12 mouse cellular contexts compared by ENCODE assay signal in genomic region chr14:74820180-74820813, GRCm38 (mm10).
DNase-seq lines count a peak whose midpoint lies in the region; ATAC-seq and TF ChIP-seq lines count a peak whose summit lies in the region.
"Had no signal": no experiment of that assay in that cellular context is flagged by ENCODE, and none has a peak within 500 bp of the region (broad histone marks: within the 10 kb centered on the region; RNA-seq: fewer than 3 reads in every experiment).

No protein-coding gene starts in this region.

- peaks cover 16% of the 10 kb centered on the region for H3K4me1 ChIP-seq in heart, embryonic 10.5 days
- peaks cover 2 to 7% of the 10 kb centered on the region in 2 experiments; a peak in 3 of 4 replicates for H3K4me1 ChIP-seq in liver, embryonic 14.5 days (replicated peaks; ENCODE audit: control insufficient read depth in 2 of 2, insufficient read depth in 2 of 2, low read length in 1 of 2)
- no peaks in the 10 kb centered on the region; the same call in 1 of the 2 replicates for H3K4me1 ChIP-seq in stomach, postnatal 0 days (replicated peaks; ENCODE audit: control insufficient read depth, insufficient read depth)
- H3K4me1 ChIP-seq in forebrain, embryonic 12.5 days: peaks cover 13% of the 10 kb centered on the region

- 45% methylated on average over 11 of the region's 11 CpGs for WGBS in heart, embryonic 10.5 days
- 40% methylated on average over 11 of the region's 11 CpGs for WGBS in liver, embryonic 14.5 days (ENCODE audit: insufficient replicate concordance)
- 57% methylated on average over 11 of the region's 11 CpGs for WGBS in stomach, postnatal 0 days
- 92% methylated on average over 11 of the region's 11 CpGs for WGBS in forebrain, embryonic 12.5 days

- ATAC-seq in liver, embryonic 14.5 days (ENCODE audit: insufficient read depth): peak; percentile 79
- ATAC-seq in stomach, postnatal 0 days (ENCODE audit: low FRiP score, low TSS enrichment): peak; percentile 38; the same call in 1 of the 2 replicates
- no peak for ATAC-seq in forebrain, embryonic 12.5 days (ENCODE audit: low FRiP score)
- ATAC-seq: forebrain, embryonic 13.5 days had no signal

- no peak overlapping the region for H3K4me3 ChIP-seq in heart, embryonic 10.5 days
- H3K4me3 ChIP-seq in liver, embryonic 14.5 days (ENCODE audit: insufficient read depth in 1 of 2, low read depth in 2 of 2, low read length in 2 of 2): no peak overlapping the region
- no peak overlapping the region for H3K4me3 ChIP-seq in stomach, postnatal 0 days (ENCODE audit: low read depth, low read length)
- H3K4me3 ChIP-seq in forebrain, embryonic 12.5 days (replicated peaks): no peak overlapping the region
- H3K4me3 ChIP-seq: forebrain, embryonic 13.5 days; midbrain, embryonic 12.5 days had no signal

- H3K9me3 ChIP-seq in heart, embryonic 10.5 days: no peaks in the 10 kb centered on the region
- H3K9me3 ChIP-seq in liver, embryonic 14.5 days (ENCODE audit: control insufficient read depth, low read length): no peaks in the 10 kb centered on the region
- H3K9me3 ChIP-seq in stomach, postnatal 0 days (ENCODE audit: control insufficient read depth, low read length): no peaks in the 10 kb centered on the region
- no peaks in the 10 kb centered on the region for H3K9me3 ChIP-seq in forebrain, embryonic 12.5 days
- H3K9me3 ChIP-seq: forebrain, embryonic 13.5 days; midbrain, embryonic 12.5 days had no signal

- no peak for TF ChIP-seq EP300 in liver, embryonic 14.5 days (IDR thresholded peaks at IDR 0.05; ENCODE audit: low read depth)
- TF ChIP-seq EP300 in stomach, postnatal 0 days (optimal IDR thresholded peaks at IDR 0.05): no peak

- H3K36me3 ChIP-seq in heart, embryonic 10.5 days: peaks cover 19% of the 10 kb centered on the region; the same call in 1 of the 2 replicates
- H3K36me3 ChIP-seq in liver, embryonic 14.5 days (replicated peaks; ENCODE audit: control insufficient read depth, insufficient read depth, low read depth): no peaks in the 10 kb centered on the region
- H3K36me3 ChIP-seq in stomach, postnatal 0 days (ENCODE audit: control insufficient read depth, insufficient read depth, low read length): peaks cover 7% of the 10 kb centered on the region; the same call in 1 of the 2 replicates
- no peaks in the 10 kb centered on the region for H3K36me3 ChIP-seq in forebrain, embryonic 12.5 days (replicated peaks)
- H3K36me3 ChIP-seq: midbrain, embryonic 12.5 days had no signal

- peak overlapping the region; percentile 64; the same call in 1 of the 2 replicates for H3K27ac ChIP-seq in heart, embryonic 10.5 days
- H3K27ac ChIP-seq in liver, embryonic 14.5 days: no peak overlapping the region
- H3K27ac ChIP-seq in stomach, postnatal 0 days (replicated peaks): no peak overlapping the region; the same call in 1 of the 2 replicates
- H3K27ac ChIP-seq in forebrain, embryonic 12.5 days: no peak overlapping the region
- H3K27ac ChIP-seq: forebrain, embryonic 13.5 days; kidney, postnatal 0 days; midbrain, embryonic 12.5 days had no signal

- peak; percentile 24 for DNase-seq in retina, postnatal 1 day
- DNase-seq in retina, embryonic 14.5 days (ENCODE audit: low spot score): no peak
- no peak for DNase-seq in heart, embryonic 10.5 days (ENCODE audit: low spot score)
- peak; percentile 32 to 44 (median 36) for DNase-seq in liver, embryonic 14.5 days (ENCODE audit: low read depth in 3 of 3, low spot score in 3 of 3)
- no peak for DNase-seq in stomach, postnatal 0 days (ENCODE audit: low spot score)
- no peak for DNase-seq in thymus, postnatal 25 days
- DNase-seq in frontal cortex, adult 2 months (ENCODE audit: extremely low spot score in 1 of 2, low spot score in 1 of 2): no peak
- DNase-seq: right cerebral cortex, postnatal 4 days had no signal

- H3K9ac ChIP-seq in liver, embryonic 14.5 days (replicated peaks): no peak overlapping the region; the same call in 1 of the 2 replicates
- no peak overlapping the region for H3K9ac ChIP-seq in stomach, postnatal 0 days (ENCODE audit: low read length)
- no peak overlapping the region for H3K9ac ChIP-seq in forebrain, embryonic 12.5 days
- H3K9ac ChIP-seq: forebrain, embryonic 13.5 days; midbrain, embryonic 12.5 days had no signal

- no peak for TF ChIP-seq CTCF in liver, embryonic 14.5 days (IDR thresholded peaks at IDR 0.05; ENCODE audit: low read depth)
- TF ChIP-seq CTCF in stomach, postnatal 0 days (IDR thresholded peaks at IDR 0.05; ENCODE audit: low read depth): no peak

- H3K4me2 ChIP-seq in liver, embryonic 14.5 days (ENCODE audit: low read depth): peak overlapping the region; percentile 18; the same call in 1 of the 2 replicates
- no peak overlapping the region for H3K4me2 ChIP-seq in stomach, postnatal 0 days (replicated peaks; ENCODE audit: low read depth)
- H3K4me2 ChIP-seq in forebrain, embryonic 12.5 days: no peak overlapping the region
- H3K4me2 ChIP-seq: forebrain, embryonic 13.5 days; midbrain, embryonic 12.5 days had no signal

- no peaks in the 10 kb centered on the region for H3K27me3 ChIP-seq in heart, embryonic 10.5 days (ENCODE audit: insufficient read depth, poor library complexity, severe bottlenecking)
- no peaks in the 10 kb centered on the region for H3K27me3 ChIP-seq in liver, embryonic 14.5 days (ENCODE audit: control insufficient read depth, insufficient read depth, low read length)
- H3K27me3 ChIP-seq in stomach, postnatal 0 days (ENCODE audit: control insufficient read depth, insufficient read depth, low read length): no peaks in the 10 kb centered on the region
- H3K27me3 ChIP-seq in forebrain, embryonic 12.5 days: no peaks in the 10 kb centered on the region
- H3K27me3 ChIP-seq: forebrain, embryonic 13.5 days; midbrain, embryonic 12.5 days had no signal

Comparison
In these comparisons a context has a peak if more than half of its experiments do, and no peak if none do; other contexts are left out.
1. DNase-seq: peak in retina, postnatal 1 day (single experiment) and liver, embryonic 14.5 days (3 of 3); none in retina, embryonic 14.5 days (single experiment), heart, embryonic 10.5 days (single experiment), stomach, postnatal 0 days (single experiment), thymus, postnatal 25 days (single experiment) and frontal cortex, adult 2 months (0 of 2).